Mouse (Mus musculus): ENCODE measurements around the gene Eipr1. TPM values are rescaled to one million over a fixed set of nuclear protein-coding genes. Genes with fewer than 3 reads are reported as not detected.

Gene Eipr1
- polyA plus RNA-seq, 1 experiment from 2014 or later, result 77.0 TPM

DNA sequence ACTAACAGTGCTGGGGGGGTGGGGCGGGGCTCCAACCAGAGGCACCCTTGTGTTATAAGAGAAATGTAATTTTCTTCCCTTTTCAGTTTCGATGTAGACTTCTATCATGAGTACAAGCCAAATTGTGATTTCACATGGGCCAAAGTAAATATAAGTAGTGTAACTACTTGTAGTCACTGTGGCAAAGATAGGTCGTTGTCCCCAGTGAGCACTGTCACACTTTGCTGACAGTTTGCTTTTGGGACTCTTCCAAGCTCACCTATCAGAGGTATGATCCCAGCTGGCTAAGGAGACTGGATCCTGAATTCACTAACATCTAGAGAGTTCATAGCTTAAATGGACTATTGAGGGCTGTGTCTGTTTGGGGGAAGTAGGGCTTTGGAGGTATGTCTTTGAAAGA is 49.3 kb downstream of the Eipr1 start:
- 90% methylated on average over 3 of the region's 3 CpGs for WGBS
- Histone ChIP-seq H3K27ac (replicated peaks; ENCODE audit: low read depth, low read length) (peak overlapping the region; percentile 68; the same call in 1 of the 2 replicates), H3K4me1 (ENCODE audit: control insufficient read depth, insufficient read depth, low read length) (peaks cover 34% of the 10 kb centered on the region), H3K9me3 (ENCODE audit: control insufficient read depth, low read length) (no peaks in the 10 kb centered on the region), H3K36me3 (ENCODE audit: control insufficient read depth, insufficient read depth, low read length) (no peaks in the 10 kb centered on the region), H3K4me2 (ENCODE audit: low read length) (no peak overlapping the region), H3K27me3 (ENCODE audit: control insufficient read depth, insufficient read depth, low read length) (no peaks in the 10 kb centered on the region), H3K9ac (replicated peaks; ENCODE audit: low read length) (no peak overlapping the region), H3K4me3 (replicated peaks; ENCODE audit: low read depth, low read length) (no peak overlapping the region)
- no peak for DNase-seq
- no peak for ATAC-seq (ENCODE audit: low FRiP score, low TSS enrichment)

DNA sequence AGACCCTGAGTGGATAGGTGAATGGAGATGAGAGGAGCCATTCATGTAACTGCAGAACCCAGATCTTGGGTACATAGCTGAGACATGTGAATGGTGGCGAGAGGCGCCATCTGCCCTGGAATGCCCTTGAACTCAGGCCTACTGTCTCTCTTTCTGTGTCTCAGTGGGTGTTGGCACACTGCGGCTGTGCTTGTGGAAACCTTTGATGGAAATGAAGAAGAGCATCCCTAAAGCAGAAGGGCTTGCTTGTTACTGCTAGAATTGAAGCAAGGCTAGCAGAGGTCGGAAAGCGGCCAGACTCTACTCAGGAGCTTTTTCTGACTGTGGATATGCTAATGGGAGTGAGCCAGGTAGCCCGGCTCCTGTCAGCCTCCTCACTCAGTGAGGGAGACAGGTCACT is 50.1 kb downstream of the Eipr1 start:
- H3K4me1 ChIP-seq (ENCODE audit: control insufficient read depth, insufficient read depth, low read length), result peaks cover 34% of the 10 kb centered on the region
- no peak for ATAC-seq (ENCODE audit: low FRiP score, low TSS enrichment)
- no peak overlapping the region for H3K4me2 ChIP-seq (ENCODE audit: low read length)
- no peak overlapping the region for H3K9ac ChIP-seq (replicated peaks; ENCODE audit: low read length)
- H3K27ac ChIP-seq (replicated peaks; ENCODE audit: low read depth, low read length), result no peak overlapping the region
- DNase-seq, result no peak
- H3K4me3 ChIP-seq (replicated peaks; ENCODE audit: low read depth, low read length), result no peak overlapping the region
- 81% methylated on average over 6 of the region's 6 CpGs for WGBS
- H3K36me3 ChIP-seq (ENCODE audit: control insufficient read depth, insufficient read depth, low read length), result no peaks in the 10 kb centered on the region
- no peaks in the 10 kb centered on the region for H3K9me3 ChIP-seq (ENCODE audit: control insufficient read depth, low read length)
- no peaks in the 10 kb centered on the region for H3K27me3 ChIP-seq (ENCODE audit: control insufficient read depth, insufficient read depth, low read length)

DNA sequence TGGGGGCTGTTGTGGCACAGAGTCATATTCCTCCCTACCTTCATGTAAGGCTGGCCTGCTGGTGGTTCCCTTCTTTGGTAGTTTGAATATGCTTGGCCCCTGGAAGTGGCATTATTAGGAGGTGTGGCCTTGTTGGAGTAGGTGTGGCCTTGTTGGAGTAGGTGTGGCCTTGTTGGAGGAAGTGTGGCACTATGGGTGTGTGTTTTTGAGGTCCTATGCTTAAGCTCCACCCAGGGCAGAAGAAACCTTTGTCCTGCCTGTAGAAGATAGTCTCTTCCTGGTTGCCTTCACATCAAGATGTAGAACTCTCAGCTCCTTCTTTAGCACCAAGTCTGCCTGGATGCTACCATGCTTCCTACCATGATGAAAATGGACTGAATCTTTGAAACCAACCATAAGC is 51.4 kb downstream of the Eipr1 start:
- no peak overlapping the region for H3K9ac ChIP-seq (replicated peaks; ENCODE audit: low read length)
- H3K4me1 ChIP-seq (ENCODE audit: control insufficient read depth, insufficient read depth, low read length), result peaks cover 34% of the 10 kb centered on the region
- DNase-seq, result no peak
- no peaks in the 10 kb centered on the region for H3K9me3 ChIP-seq (ENCODE audit: control insufficient read depth, low read length)
- no peaks in the 10 kb centered on the region for H3K36me3 ChIP-seq (ENCODE audit: control insufficient read depth, insufficient read depth, low read length)
- no peak overlapping the region for H3K4me2 ChIP-seq (ENCODE audit: low read length)
- ATAC-seq (ENCODE audit: low FRiP score, low TSS enrichment), result no peak
- no peaks in the 10 kb centered on the region for H3K27me3 ChIP-seq (ENCODE audit: control insufficient read depth, insufficient read depth, low read length)
- H3K27ac ChIP-seq (replicated peaks; ENCODE audit: low read depth, low read length), result no peak overlapping the region
- H3K4me3 ChIP-seq (replicated peaks; ENCODE audit: low read depth, low read length), result no peak overlapping the region

DNA sequence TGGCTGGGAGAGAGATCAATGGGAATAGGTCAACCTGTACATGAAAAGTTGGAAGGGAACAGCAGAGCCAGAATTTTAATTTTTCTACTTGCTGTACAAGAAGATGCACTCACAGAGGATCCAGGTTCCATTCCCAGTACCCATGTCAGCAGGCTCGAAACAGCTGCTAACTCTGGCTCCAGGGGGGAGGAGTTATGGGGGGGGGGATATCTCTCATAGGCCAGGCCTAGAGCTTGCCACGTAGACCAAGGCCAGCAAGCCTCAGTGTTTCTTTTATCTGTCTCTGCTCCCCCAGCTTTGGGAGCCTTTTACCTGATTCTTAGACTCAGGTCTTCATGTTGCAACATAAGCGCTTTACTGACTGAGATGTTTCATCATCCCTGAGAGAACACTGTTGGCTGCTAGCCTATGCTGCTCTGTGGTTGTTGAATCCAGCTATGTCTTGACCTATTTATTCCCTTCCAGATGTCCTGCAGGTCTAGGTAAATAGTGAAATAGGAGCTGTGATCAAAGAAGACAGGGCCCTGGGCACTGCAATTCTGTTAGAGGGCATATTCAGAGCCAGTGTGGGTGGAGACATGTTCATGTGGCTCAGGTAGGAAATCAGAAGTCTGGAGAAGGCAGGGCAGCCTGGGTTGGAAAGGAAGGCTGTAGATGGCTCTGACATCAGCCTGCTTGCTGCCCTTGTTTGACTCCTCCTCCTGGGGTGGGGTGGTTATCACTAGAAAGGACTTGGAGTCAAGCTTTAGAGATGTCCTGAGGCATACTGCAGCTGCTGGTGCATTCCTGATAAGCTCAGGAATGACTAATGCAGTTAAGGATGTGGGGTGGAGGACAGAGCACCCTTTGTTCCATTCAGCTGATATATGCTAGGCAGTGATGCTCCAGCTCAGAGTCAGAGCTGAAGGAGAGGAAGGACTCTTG is 53.2 kb downstream of the Eipr1 start:
- DNase-seq (peak; percentile 34), ATAC-seq (ENCODE audit: low FRiP score, low TSS enrichment) (no peak)
- Histone ChIP-seq H3K4me2 (ENCODE audit: low read length) (no peak overlapping the region), H3K27me3 (ENCODE audit: control insufficient read depth, insufficient read depth, low read length) (no peaks in the 10 kb centered on the region), H3K9me3 (ENCODE audit: control insufficient read depth, low read length) (no peaks in the 10 kb centered on the region), H3K27ac (replicated peaks; ENCODE audit: low read depth, low read length) (peak overlapping the region; percentile 22), H3K9ac (replicated peaks; ENCODE audit: low read length) (no peak overlapping the region; the same call in 1 of the 2 replicates), H3K36me3 (ENCODE audit: control insufficient read depth, insufficient read depth, low read length) (no peaks in the 10 kb centered on the region), H3K4me1 (ENCODE audit: control insufficient read depth, insufficient read depth, low read length) (peaks cover 37% of the 10 kb centered on the region), H3K4me3 (replicated peaks; ENCODE audit: low read depth, low read length) (no peak overlapping the region)
- 74% methylated on average over 3 of the region's 3 CpGs for WGBS

DNA sequence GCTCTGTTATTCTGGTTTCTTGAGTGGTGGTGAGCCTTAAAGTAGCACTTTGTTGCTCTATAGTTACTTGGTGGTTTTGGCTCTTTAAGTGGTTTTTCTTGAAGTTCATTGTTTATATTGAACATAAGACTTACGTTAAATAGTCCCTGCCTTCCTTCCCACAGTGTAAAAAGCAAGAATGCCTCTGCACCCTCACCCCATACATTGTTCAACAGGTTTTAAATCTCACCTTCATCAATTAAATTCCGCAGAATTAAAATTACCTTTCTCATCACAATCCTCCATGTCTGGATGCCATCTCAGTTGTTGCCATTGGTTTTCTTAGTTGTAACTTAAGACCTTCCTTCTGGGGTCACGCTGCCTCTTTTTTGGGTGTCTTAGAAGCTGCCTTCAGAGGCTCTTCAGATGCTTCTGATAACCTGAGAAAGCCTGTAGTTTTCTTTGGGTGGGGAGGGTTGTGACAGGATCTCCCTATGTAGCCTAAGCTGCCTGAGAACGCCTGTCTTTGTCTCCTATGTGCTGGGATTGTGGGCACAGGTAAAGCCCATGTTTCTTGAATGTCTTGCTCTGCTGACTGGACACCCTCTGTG is 57.3 kb downstream of the Eipr1 start:
- no peak overlapping the region for H3K4me2 ChIP-seq (ENCODE audit: low read length)
- ATAC-seq (ENCODE audit: low FRiP score, low TSS enrichment), result no peak
- H3K4me1 ChIP-seq (ENCODE audit: control insufficient read depth, insufficient read depth, low read length), result peaks cover 22% of the 10 kb centered on the region
- no peak overlapping the region for H3K4me3 ChIP-seq (replicated peaks; ENCODE audit: low read depth, low read length)
- no peak for DNase-seq
- no peaks in the 10 kb centered on the region for H3K9me3 ChIP-seq (ENCODE audit: control insufficient read depth, low read length)
- no peak overlapping the region for H3K9ac ChIP-seq (replicated peaks; ENCODE audit: low read length)
- H3K27me3 ChIP-seq (ENCODE audit: control insufficient read depth, insufficient read depth, low read length), result no peaks in the 10 kb centered on the region
- no peak overlapping the region for H3K27ac ChIP-seq (replicated peaks; ENCODE audit: low read depth, low read length)
- H3K36me3 ChIP-seq (ENCODE audit: control insufficient read depth, insufficient read depth, low read length), result no peaks in the 10 kb centered on the region
- WGBS, result 84% methylated on average over 4 of the region's 4 CpGs

DNA sequence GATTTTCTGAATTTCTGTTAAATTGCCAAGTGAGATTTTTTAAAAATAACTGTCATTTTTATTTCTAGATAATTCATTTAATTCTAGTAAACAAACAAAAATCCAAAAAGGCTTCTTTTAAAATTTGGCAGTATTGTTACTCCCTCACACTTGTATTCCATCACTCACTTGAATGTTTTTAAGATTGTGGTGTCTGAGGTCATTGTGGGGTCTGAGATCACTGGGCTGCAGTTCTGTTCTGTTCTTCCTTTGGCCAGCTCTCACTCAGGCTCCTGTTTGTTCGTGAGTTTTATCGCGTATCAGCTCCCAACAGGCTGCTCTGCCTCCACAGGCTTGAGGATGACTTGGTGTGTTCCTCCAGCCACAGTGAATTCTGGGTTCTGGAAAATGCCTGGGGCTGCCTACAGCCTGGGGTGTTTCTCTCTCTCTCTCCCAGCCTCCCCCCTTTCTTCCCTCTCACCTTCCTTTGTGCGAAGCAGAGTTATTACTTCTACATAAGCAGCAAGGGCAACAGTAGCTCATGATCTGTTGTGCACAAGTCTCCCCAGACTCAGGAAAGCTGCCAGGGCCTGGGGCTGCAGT is 58.2 kb downstream of the Eipr1 start:
- no peaks in the 10 kb centered on the region for H3K9me3 ChIP-seq (ENCODE audit: control insufficient read depth, low read length)
- H3K27ac ChIP-seq (replicated peaks; ENCODE audit: low read depth, low read length), result peak overlapping the region; percentile 39; the same call in 1 of the 2 replicates
- no peak overlapping the region for H3K9ac ChIP-seq (replicated peaks; ENCODE audit: low read length)
- no peaks in the 10 kb centered on the region for H3K36me3 ChIP-seq (ENCODE audit: control insufficient read depth, insufficient read depth, low read length)
- H3K27me3 ChIP-seq (ENCODE audit: control insufficient read depth, insufficient read depth, low read length), result no peaks in the 10 kb centered on the region
- no peak overlapping the region for H3K4me3 ChIP-seq (replicated peaks; ENCODE audit: low read depth, low read length)
- WGBS, result 43% methylated on average over 4 of the region's 4 CpGs
- ATAC-seq (ENCODE audit: low FRiP score, low TSS enrichment), result no peak
- H3K4me2 ChIP-seq (ENCODE audit: low read length), result no peak overlapping the region
- DNase-seq, result peak; percentile 60
- H3K4me1 ChIP-seq (ENCODE audit: control insufficient read depth, insufficient read depth, low read length), result peaks cover 17% of the 10 kb centered on the region

DNA sequence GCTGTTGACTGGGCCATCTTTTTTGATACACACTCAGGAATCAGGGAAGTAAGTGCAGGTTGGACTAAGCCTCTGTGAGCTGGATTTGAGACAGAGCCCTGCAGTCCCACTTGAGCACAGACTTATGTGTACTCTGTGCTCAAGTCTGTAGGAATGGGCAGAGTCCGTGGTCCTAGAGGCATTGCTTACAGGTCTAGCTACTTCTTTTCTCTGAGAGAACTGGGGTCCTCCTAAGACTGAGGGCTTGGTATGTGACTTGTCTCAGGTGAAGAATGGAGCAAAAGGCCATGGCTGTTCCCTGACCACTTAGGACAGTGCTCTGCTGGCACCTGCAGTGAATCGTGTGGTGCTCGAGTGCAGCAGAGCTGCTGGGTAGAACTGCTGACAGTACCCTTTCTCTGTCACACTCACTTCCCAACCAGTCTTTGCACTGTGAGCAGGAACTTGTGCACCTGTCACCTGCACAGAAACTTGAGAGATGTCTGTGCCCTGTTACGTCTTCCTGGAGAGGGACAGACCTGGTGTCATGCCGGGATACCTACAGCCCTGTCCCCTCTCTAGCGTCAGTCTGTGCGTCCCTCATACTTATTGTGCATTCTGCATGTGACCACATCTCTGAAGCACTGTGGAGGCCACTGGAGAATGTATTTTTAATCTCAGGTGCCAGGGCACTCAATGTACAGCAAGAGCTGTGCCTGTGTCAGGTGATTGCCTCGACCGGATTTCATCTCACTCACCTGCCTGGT is 65.3 kb downstream of the Eipr1 start:
- H3K9me3 ChIP-seq (ENCODE audit: control insufficient read depth, low read length), result no peaks in the 10 kb centered on the region
- H3K9ac ChIP-seq (replicated peaks; ENCODE audit: low read length), result peak overlapping the region; percentile 6; the same call in 1 of the 2 replicates
- H3K27me3 ChIP-seq (ENCODE audit: control insufficient read depth, insufficient read depth, low read length), result no peaks in the 10 kb centered on the region
- DNase-seq (peak; percentile 32), ATAC-seq (ENCODE audit: low FRiP score, low TSS enrichment) (peak; percentile 57)
- WGBS, result 5% methylated on average over 9 of the region's 9 CpGs
- H3K4me1 ChIP-seq (ENCODE audit: control insufficient read depth, insufficient read depth, low read length), result peaks cover 41% of the 10 kb centered on the region
- no peaks in the 10 kb centered on the region for H3K36me3 ChIP-seq (ENCODE audit: control insufficient read depth, insufficient read depth, low read length)
- H3K4me2 ChIP-seq (ENCODE audit: low read length), result peak overlapping the region; percentile 30
- peak overlapping the region; percentile 97 for H3K27ac ChIP-seq (replicated peaks; ENCODE audit: low read depth, low read length)
- H3K4me3 ChIP-seq (replicated peaks; ENCODE audit: low read depth, low read length), result no peak overlapping the region

DNA sequence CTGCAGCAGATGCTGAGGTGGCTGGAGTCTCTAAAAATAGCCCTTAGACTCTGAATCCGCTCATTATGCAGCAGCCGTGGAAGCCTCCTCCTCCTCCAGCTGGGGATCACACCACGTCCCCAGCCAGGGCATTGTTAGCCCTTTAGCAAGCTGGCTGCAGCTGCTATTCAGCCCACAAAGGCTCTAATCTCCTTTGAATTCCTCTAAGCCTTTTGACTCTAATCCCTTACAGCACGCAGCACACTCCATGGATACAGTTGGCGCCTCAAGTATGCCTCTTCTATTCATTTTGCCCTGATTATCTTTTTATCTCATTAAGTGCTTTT is 65.8 kb downstream of the Eipr1 start:
- peak overlapping the region; percentile 30 for H3K4me2 ChIP-seq (ENCODE audit: low read length)

More for the DNA sequence above, 65.8 kb downstream of the Eipr1 start:
- DNase-seq, result peak; percentile 90
- Histone ChIP-seq H3K36me3 (ENCODE audit: control insufficient read depth, insufficient read depth, low read length) (no peaks in the 10 kb centered on the region), H3K4me1 (ENCODE audit: control insufficient read depth, insufficient read depth, low read length) (peaks cover 41% of the 10 kb centered on the region), H3K27me3 (ENCODE audit: control insufficient read depth, insufficient read depth, low read length) (no peaks in the 10 kb centered on the region), H3K9me3 (ENCODE audit: control insufficient read depth, low read length) (no peaks in the 10 kb centered on the region), H3K9ac (replicated peaks; ENCODE audit: low read length) (no peak overlapping the region), H3K4me3 (replicated peaks; ENCODE audit: low read depth, low read length) (no peak overlapping the region), H3K27ac (replicated peaks; ENCODE audit: low read depth, low read length) (peak overlapping the region; percentile 97)
- peak; percentile 91 for ATAC-seq (ENCODE audit: low FRiP score, low TSS enrichment)
- 0% methylated on average over 5 of the region's 5 CpGs for WGBS

All from midbrain, embryonic 14.5 days (tissue).